Mouse (Mus musculus) spleen, adult 2 months (tissue): ENCODE measurements around the gene Gm37240.

ENCODE experiments used
- CTCF ChIP-seq: fragments of 200-500 bp; IDR thresholded peaks from 2 replicates; pipeline ENCODE4 v1.5.1; 2011; ENCODE audit warnings: mild to moderate bottlenecking, inconsistent platforms; ENCODE audit not compliant: insufficient read depth, insufficient read length, insufficient replicate concordance; ENCODE audit errors: extremely low read depth
- POLR2A ChIP-seq: fragments of 200-500 bp; IDR thresholded peaks from 2 replicates; pipeline ENCODE4 v1.6.1; 2011; ENCODE audit warnings: low read depth, low read length, inconsistent platforms

DNA sequence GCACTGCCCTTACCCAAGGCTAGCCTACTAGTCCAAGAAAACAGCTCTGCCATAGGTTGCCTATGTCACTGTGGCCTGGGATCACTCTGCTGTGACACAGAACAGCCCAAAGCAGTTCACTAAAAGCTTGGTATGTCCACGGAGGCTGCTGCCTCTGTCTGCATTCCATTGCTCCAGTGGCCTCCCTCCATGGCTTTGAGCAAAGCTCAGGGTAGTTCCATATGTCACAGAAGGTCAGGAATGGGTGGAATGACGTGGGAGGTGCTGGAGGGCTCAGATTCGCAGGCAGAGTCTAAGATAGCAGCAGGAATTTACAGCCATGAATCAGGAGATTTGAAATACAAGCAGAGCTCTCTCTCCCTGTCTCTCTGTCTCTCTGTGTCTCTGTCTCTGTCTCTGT, 514.3 kb downstream of the Gm37240 start:
- TF ChIP-seq POLR2A (no peak), CTCF (no peak)
